Mouse (Mus musculus) kidney, embryonic 16.5 days (tissue): ENCODE results near the gene Reln. TPM values are rescaled to one million over a fixed set of nuclear protein-coding genes. Genes with fewer than 3 reads are reported as not detected.

ENCODE experiments used
- ATAC-seq: fragments of 200-750 bp; cut with Nextera tagmentation; 2 replicates; pipeline ENCODE4 v1.8.0; 2017; ENCODE audit warnings: moderate TSS enrichment; ENCODE audit not compliant: low FRiP score, low TSS enrichment
- H3K27ac ChIP-seq: fragments of 300-500 bp; sonication (generic); 2 replicates; pipeline ENCODE4 v1.5.1; 2014; ENCODE audit warnings: low read length
- H3K27me3 ChIP-seq: fragments of 300-500 bp; sonication (generic); 2 replicates; pipeline ENCODE4 v1.6.1; 2014; ENCODE audit warnings: low read length, control low read depth, mixed read lengths; ENCODE audit not compliant: insufficient read depth
- H3K36me3 ChIP-seq: fragments of 300-500 bp; sonication (generic); 2 replicates; pipeline ENCODE4 v1.6.1; 2014; ENCODE audit warnings: low read length, control low read depth, mixed read lengths; ENCODE audit not compliant: insufficient read depth
- H3K4me1 ChIP-seq: fragments of 300-500 bp; sonication (generic); 2 replicates; pipeline ENCODE4 v1.6.1; 2014; ENCODE audit warnings: low read length, control low read depth, mixed read lengths; ENCODE audit not compliant: insufficient read depth
- H3K4me2 ChIP-seq: fragments of 300-500 bp; sonication (generic); replicated peaks from 2 replicates; pipeline ENCODE4 v1.6.1; 2014; ENCODE audit warnings: low read depth, low read length
- H3K4me3 ChIP-seq: fragments of 300-500 bp; sonication (generic); 2 replicates; pipeline ENCODE4 v1.5.1; 2014; ENCODE audit warnings: mild to moderate bottlenecking, low read length
- H3K9ac ChIP-seq: fragments of 300-500 bp; sonication (generic); replicated peaks from 2 replicates; pipeline ENCODE4 v1.6.1; 2014; ENCODE audit warnings: low read length
- H3K9me3 ChIP-seq: fragments of 300-500 bp; sonication (generic); 2 replicates; pipeline ENCODE4 v1.6.1; 2016; ENCODE audit warnings: low read length, control low read depth
- WGBS: fragments of 180-500 bp; shearing (Covaris S2); extraction: QIAGEN DNeasy Blood & Tissue Kit; methylation state at CpG from one replicate; pipeline ENCODE4 v1.1.7; 2014; 5-methylcytosine and 5-hydroxymethylcytosine counted together
- polyA plus RNA-seq: library from polyadenylated mRNA; unstranded; fragments of >200 nt; fragmentation: Nextera tagmentation; extraction: Ambion mirVana; gene quantifications from 2 replicates; pipeline ENCODE4 v1.2.1, GENCODE M21; 2015

Gene Reln
- polyA plus RNA-seq, 1 experiment from 2014 or later = 15.9 TPM

DNA sequence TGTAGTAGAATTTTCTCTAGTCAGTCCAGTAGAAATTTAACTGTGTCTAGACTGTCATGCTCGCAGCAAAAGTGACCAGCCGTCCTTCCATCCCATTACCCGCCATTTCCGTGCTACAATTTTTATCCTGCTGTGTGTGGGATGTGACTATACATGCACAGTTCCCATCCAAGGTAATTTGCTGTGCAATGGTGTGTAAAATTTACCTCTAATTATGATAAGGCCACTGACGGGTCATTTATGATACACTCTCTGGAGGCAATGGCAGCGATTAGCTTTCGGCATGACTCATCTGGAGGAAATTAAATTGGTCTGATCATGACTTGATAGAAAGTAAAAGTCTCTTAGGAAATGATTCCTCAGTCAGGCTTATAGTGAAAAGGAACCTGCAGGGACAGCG, 311.5 kb downstream of the Reln start:
- Histone ChIP-seq H3K27ac (no peak overlapping the region), H3K9me3 (no peaks in the 10 kb centered on the region), H3K9ac (no peak overlapping the region), H3K4me3 (no peak overlapping the region), H3K4me2 (no peak overlapping the region), H3K36me3 (no peaks in the 10 kb centered on the region), H3K27me3 (no peaks in the 10 kb centered on the region), H3K4me1 (no peaks in the 10 kb centered on the region)
- no peak for ATAC-seq
- WGBS = 66% methylated on average over 8 of the region's 8 CpGs

DNA sequence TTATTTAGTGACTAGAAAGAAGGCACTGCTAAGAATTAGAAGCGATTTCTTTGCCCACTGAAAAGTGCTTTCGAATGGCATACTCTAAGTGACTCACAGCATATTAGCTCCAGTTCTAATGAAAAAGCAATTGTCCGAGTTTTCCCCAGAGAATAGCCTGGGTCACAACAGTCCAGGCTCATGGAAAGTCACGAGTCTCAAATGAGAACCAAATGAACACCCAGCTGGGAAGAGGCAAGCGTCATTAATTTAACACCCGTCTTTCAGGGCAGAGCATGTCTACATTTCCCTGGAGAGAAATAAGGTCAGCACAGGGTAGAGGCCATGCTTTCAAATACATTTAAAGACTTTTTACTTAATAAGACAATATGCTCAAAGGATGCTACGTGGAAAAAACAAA, 312.8 kb downstream of the Reln start:
- H3K36me3 ChIP-seq = no peaks in the 10 kb centered on the region
- no peak overlapping the region for H3K4me3 ChIP-seq
- H3K27ac ChIP-seq = no peak overlapping the region
- no peak overlapping the region for H3K4me2 ChIP-seq
- no peaks in the 10 kb centered on the region for H3K4me1 ChIP-seq
- H3K9ac ChIP-seq = no peak overlapping the region
- no peaks in the 10 kb centered on the region for H3K9me3 ChIP-seq
- no peaks in the 10 kb centered on the region for H3K27me3 ChIP-seq
- no peak for ATAC-seq
- WGBS = 37% methylated on average over 7 of the region's 7 CpGs

DNA sequence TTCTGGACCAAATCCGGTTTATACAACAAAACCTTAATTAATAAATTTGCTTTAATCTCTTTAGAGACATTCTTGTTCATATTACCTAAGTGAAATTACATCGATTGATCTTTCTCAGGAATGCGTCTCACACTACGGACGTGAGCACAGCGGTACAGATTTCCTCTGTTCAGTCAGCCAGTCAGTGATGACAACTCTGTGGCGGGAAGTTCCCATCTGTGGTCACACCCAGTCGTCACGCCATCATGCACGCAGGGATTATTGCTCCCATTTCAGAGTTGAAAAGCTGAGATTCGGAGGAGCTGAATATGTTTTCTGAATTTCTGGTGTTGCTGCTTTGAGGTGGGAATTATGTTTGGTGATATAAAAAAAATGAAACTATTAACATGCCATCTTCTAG, 316.1 kb downstream of the Reln start:
- ATAC-seq = no peak
- Histone ChIP-seq H3K4me3 (no peak overlapping the region), H3K27me3 (no peaks in the 10 kb centered on the region), H3K4me1 (no peaks in the 10 kb centered on the region), H3K27ac (no peak overlapping the region), H3K36me3 (no peaks in the 10 kb centered on the region), H3K9ac (no peak overlapping the region), H3K9me3 (no peaks in the 10 kb centered on the region), H3K4me2 (no peak overlapping the region)
- 79% methylated on average over 11 of the region's 11 CpGs for WGBS

DNA sequence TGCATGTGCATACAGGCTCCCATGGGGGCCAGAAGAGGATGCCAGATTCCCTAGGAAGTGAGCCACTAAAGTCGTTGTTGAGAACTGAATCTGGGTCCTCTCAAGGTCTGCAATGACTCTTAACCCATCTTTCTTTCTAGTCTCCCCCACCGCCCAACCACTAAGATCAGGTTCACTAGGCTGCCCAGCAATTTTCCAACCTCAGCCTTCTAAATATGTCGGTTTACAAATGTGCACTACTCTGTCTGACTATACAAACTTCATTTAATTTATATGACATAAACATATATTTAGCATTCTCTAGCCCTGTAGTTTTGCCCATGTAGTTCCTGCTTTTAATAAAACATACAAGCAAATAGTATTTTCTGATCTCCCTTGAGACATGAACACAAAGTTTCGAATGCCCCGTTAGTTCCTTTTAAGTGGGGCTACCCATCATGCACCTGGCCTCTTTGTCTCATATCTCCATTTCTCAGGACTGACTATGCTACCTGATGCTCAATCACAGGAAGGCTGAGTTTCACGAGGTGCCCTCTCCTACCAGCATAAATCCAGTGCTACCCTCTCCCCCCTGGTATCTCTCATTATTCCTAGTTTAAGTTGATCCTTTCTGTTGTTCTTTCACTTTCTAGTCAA, 317.1 kb downstream of the Reln start:
- no peak overlapping the region for H3K4me3 ChIP-seq
- H3K4me2 ChIP-seq = no peak overlapping the region
- 71% methylated on average over 6 of the region's 6 CpGs for WGBS
- no peaks in the 10 kb centered on the region for H3K4me1 ChIP-seq
- H3K27ac ChIP-seq = no peak overlapping the region
- no peaks in the 10 kb centered on the region for H3K27me3 ChIP-seq
- H3K36me3 ChIP-seq = no peaks in the 10 kb centered on the region
- no peaks in the 10 kb centered on the region for H3K9me3 ChIP-seq
- no peak overlapping the region for H3K9ac ChIP-seq
- no peak for ATAC-seq

DNA sequence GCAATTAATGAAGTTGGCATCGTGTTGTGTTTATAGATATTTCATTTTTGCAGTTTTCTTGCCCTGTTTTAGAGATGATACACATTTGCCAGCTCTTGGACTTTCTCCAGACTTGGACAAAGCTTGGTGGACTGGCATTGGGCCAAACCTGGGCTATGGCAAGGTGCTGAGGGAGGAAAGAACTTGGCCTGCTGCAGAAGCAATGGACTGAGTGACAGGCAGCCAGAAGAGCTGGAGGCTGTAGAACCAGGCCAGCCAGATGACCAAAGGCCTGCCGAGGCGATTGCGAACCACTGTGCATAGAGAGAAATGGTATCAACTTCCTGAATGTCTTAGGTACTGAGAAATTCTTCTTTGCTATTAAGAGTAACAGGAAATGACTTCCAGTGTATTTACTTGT, 318.8 kb downstream of the Reln start:
- no peak overlapping the region for H3K9ac ChIP-seq
- H3K4me2 ChIP-seq = no peak overlapping the region
- H3K9me3 ChIP-seq = no peaks in the 10 kb centered on the region
- no peaks in the 10 kb centered on the region for H3K4me1 ChIP-seq
- no peaks in the 10 kb centered on the region for H3K36me3 ChIP-seq
- no peak overlapping the region for H3K4me3 ChIP-seq
- WGBS = 82% methylated on average over 4 of the region's 4 CpGs
- no peaks in the 10 kb centered on the region for H3K27me3 ChIP-seq
- no peak overlapping the region for H3K27ac ChIP-seq
- no peak for ATAC-seq

DNA sequence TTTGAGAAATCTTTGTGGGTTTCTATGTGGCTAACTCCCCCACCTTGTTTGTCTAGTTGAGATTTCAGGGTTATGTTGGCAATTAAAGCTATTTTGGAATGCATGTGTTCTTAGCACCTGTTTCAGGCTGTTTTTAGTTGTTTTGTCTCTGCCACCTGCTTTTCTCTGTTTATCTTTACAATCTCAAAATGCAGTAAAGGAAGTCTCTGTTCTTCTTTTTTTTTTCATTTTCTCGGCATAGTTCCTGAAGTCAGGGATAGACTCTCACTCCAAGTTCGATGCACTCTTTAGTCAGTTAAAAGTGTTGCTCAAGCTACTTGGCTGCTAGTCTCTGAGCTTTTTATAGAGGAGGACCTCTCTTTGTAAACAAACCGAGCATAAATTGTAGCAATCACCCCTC, 320.4 kb downstream of the Reln start:
- Histone ChIP-seq H3K27me3 (no peaks in the 10 kb centered on the region), H3K9me3 (no peaks in the 10 kb centered on the region), H3K36me3 (no peaks in the 10 kb centered on the region), H3K4me1 (no peaks in the 10 kb centered on the region), H3K9ac (no peak overlapping the region), H3K27ac (no peak overlapping the region), H3K4me2 (no peak overlapping the region), H3K4me3 (no peak overlapping the region)
- ATAC-seq = no peak
- WGBS = 51% methylated on average over 3 of the region's 3 CpGs

DNA sequence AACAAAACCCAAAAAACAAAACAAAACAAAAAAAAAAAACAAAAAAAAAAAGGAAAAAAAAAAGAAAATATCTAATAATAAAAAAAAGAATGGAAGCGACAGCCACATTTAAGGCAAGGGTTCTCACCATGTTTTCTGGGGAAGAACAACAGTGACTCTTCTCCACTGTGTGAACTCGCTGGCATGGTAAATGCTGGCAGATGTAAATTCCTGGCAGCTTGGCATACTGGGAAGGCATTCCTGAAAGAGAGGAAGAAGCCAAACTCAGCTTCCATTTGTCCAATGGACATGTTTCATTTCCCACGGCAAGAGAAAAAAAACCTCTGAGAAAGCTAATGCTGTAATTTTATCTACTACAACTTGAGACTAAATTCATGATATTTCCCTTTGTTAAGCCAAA, 326.6 kb downstream of the Reln start:
- no peak overlapping the region for H3K27ac ChIP-seq
- H3K4me2 ChIP-seq = no peak overlapping the region
- 89% methylated on average over 3 of the region's 3 CpGs for WGBS
- no peaks in the 10 kb centered on the region for H3K4me1 ChIP-seq
- no peak overlapping the region for H3K9ac ChIP-seq
- no peaks in the 10 kb centered on the region for H3K27me3 ChIP-seq
- H3K36me3 ChIP-seq = no peaks in the 10 kb centered on the region
- ATAC-seq = no peak
- H3K9me3 ChIP-seq = no peaks in the 10 kb centered on the region
- no peak overlapping the region for H3K4me3 ChIP-seq

DNA sequence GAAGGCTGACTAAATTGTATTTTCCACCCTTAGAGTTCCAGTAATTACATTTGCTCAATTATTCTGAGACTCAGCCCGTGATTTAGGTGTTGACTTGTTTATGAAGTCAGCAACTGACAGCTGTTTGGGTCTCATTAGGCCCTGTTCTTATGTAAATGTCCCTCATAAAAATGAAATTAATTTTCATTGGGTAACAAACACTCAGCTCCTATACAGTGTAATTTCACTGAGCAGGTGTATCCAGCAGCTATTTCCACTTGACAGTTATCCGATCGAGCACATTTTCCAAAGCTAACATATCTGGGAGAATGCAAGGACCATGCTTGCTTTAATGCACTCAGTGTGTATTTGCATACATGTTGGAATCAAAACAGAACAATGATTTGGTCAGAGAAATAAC, 330.0 kb downstream of the Reln start:
- Histone ChIP-seq H3K4me2 (no peak overlapping the region), H3K9me3 (no peaks in the 10 kb centered on the region), H3K4me3 (no peak overlapping the region), H3K27ac (no peak overlapping the region), H3K36me3 (no peaks in the 10 kb centered on the region), H3K27me3 (no peaks in the 10 kb centered on the region), H3K9ac (no peak overlapping the region), H3K4me1 (no peaks in the 10 kb centered on the region)
- 89% methylated on average over 3 of the region's 3 CpGs for WGBS
- ATAC-seq = no peak

DNA sequence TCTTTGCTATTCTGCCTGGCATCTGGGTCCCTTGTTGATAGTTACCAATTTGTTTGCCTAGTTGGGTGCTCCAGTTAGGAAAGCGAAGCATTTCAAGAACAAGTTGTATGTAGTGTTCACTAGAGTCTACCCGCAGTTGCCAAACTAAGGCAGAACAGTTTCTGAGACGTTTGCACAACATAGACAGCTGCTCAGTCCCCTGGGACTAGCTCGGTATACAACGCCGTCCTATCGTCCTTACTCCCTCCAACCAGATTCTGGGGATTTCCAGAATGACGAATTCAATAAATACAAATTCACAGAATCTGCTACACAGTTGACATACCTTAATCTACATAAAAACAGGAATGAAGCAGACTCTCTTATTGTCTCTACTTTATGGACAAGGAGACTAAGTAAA, 335.4 kb downstream of the Reln start:
- no peaks in the 10 kb centered on the region for H3K9me3 ChIP-seq
- ATAC-seq = no peak
- H3K27me3 ChIP-seq = no peaks in the 10 kb centered on the region
- no peaks in the 10 kb centered on the region for H3K36me3 ChIP-seq
- no peak overlapping the region for H3K27ac ChIP-seq
- no peaks in the 10 kb centered on the region for H3K4me1 ChIP-seq
- no peak overlapping the region for H3K4me2 ChIP-seq
- no peak overlapping the region for H3K9ac ChIP-seq
- 89% methylated on average over 8 of the region's 8 CpGs for whole genome bisulfite sequencing
- no peak overlapping the region for H3K4me3 ChIP-seq

DNA sequence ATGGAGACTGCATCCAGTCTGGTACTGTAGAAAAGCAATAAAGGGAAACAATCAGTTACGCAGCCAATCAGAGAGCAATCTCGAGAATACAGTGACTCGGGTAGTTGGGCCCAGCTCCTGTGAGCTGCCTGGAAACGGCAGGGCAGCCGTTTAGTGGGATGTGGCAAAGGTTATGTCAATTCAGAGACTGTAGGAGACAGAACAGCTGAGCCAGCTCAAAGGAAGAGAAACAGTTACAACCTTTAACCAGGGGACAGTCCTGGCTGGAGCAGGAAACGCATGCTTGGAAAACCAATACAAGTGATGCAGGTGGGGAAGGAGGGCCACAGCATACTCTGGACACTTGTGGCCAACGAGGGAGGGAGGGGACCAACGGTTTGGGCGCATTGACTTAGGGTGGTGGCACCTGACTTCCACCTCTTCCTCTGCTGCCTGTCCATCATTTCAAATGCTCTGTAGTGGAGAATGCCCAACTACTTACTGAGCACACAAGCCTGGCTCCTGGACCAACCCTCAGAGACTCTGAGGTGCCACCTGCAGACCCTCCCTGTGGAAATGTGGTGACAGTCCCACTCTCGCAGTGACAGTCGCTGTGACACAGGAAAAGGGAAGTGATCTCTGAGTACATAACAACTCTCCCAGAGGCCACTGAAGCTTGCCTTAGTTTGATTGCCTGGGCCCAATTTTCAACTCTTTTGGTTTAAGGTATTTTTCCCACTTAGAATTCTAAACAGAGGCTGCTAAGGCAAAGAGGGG, 337.0 kb downstream of the Reln start:
- WGBS = 37% methylated on average over 11 of the region's 11 CpGs
- Histone ChIP-seq H3K4me1 (no peaks in the 10 kb centered on the region), H3K4me3 (no peak overlapping the region), H3K4me2 (no peak overlapping the region), H3K36me3 (no peaks in the 10 kb centered on the region), H3K27ac (no peak overlapping the region), H3K9me3 (no peaks in the 10 kb centered on the region), H3K27me3 (no peaks in the 10 kb centered on the region), H3K9ac (no peak overlapping the region)
- ATAC-seq = peak; percentile 54; the same call in 1 of the 2 replicates
